Mouse (Mus musculus) limb, embryonic 10.5 days (tissue): ENCODE data around the gene Taar3. TPM values are rescaled to one million over a fixed set of nuclear protein-coding genes. Genes with fewer than 3 reads are reported as not detected.

Source experiments
- DNase-seq: peaks from one replicate; pipeline ENCODE4 v3.0.0-alpha.2; 2017; ENCODE audit warnings: low spot score
- H3K27ac ChIP-seq: fragments of 300-500 bp; sonication (generic); 2 replicates; pipeline ENCODE4 v1.5.1; 2016; ENCODE audit warnings: mild to moderate bottlenecking
- H3K27me3 ChIP-seq: fragments of 300-500 bp; sonication (generic); 2 replicates; pipeline ENCODE4 v1.6.1; 2016; ENCODE audit warnings: low read depth, mild to moderate bottlenecking; ENCODE audit not compliant: poor library complexity, severe bottlenecking
- H3K36me3 ChIP-seq: fragments of 300-500 bp; sonication (generic); 2 replicates; pipeline ENCODE4 v1.6.1; 2016; ENCODE audit warnings: mild to moderate bottlenecking, moderate library complexity
- H3K4me1 ChIP-seq: fragments of 300-500 bp; sonication (generic); 2 replicates; pipeline ENCODE4 v1.6.1; 2016
- H3K4me3 ChIP-seq: fragments of 300-500 bp; sonication (generic); 2 replicates; pipeline ENCODE4 v1.5.1; 2016; ENCODE audit warnings: mild to moderate bottlenecking, moderate library complexity
- H3K9me3 ChIP-seq: fragments of 300-500 bp; sonication (generic); replicated peaks from 2 replicates; pipeline ENCODE4 v1.6.1; 2016; ENCODE audit warnings: mild to moderate bottlenecking
- WGBS: fragments of 180-500 bp; shearing (Covaris S2); methylation state at CpG from one replicate; pipeline ENCODE4 v1.1.7; 2016; 5-methylcytosine and 5-hydroxymethylcytosine counted together
- polyA plus RNA-seq: library from polyadenylated mRNA; unstranded; fragments of >200 nt; fragmentation: Nextera tagmentation; extraction: Ambion mirVana; gene quantifications from 2 replicates; pipeline ENCODE4 v1.2.1, GENCODE M21; 2016

Gene Taar3
- not detected in 2 replicates for polyA plus RNA-seq

DNA sequence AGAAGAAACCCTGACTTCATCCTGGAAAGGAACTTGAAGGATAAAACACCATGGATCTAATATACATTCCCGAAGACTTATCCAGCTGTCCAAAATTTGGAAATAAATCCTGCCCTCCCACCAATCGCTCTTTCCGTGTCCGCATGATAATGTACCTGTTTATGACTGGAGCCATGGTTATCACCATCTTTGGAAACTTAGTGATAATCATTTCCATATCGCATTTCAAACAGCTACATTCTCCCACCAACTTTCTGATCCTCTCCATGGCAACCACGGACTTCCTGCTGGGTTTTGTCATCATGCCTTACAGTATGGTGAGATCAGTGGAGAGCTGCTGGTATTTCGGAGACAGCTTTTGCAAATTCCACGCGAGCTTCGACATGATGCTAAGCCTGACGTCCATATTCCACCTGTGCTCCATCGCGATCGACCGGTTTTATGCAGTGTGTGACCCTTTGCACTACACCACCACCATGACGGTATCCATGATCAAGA lies at the start of gene Taar3:
Taar3 (plus strand) TSS at position 51 of the 498 bp plus-strand sequence.
- Histone ChIP-seq H3K27me3 (no peaks in the 10 kb centered on the region), H3K4me1 (no peaks in the 10 kb centered on the region), H3K27ac (no peak within 1 kb of the TSS), H3K9me3 (no peaks in the 10 kb centered on the region), H3K36me3 (no peaks in the 10 kb centered on the region), H3K4me3 (no peak within 1 kb of the TSS)
- 90% methylated on average over 16 of the region's 16 CpGs for WGBS
- no peak for DNase-seq

DNA sequence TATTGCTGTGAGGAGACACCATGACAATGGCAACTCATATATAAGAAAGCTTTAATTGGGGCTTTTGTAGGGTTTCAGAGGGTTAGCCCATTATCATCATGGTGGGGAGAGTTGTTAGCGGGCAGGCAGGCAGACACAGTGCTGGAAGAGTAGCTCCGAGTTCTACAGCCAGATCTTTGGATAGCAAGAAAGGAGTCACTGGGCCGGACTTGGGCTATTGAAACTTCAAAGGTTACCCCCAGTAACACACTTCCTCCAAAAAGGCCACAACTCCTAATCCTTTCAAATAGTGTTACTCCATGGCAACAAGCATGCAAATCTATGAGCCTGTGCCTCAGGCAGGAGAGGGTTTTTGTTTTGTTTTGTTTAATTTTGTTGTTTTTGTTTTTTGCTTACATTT lies 48.2 kb upstream of the Taar3 start:
- Histone ChIP-seq H3K9me3 (no peaks in the 10 kb centered on the region), H3K4me1 (no peaks in the 10 kb centered on the region), H3K27me3 (no peaks in the 10 kb centered on the region), H3K4me3 (no peak overlapping the region), H3K36me3 (no peaks in the 10 kb centered on the region), H3K27ac (no peak overlapping the region)
- no peak for DNase-seq
- 86% methylated on average over 3 of the region's 3 CpGs for WGBS

DNA sequence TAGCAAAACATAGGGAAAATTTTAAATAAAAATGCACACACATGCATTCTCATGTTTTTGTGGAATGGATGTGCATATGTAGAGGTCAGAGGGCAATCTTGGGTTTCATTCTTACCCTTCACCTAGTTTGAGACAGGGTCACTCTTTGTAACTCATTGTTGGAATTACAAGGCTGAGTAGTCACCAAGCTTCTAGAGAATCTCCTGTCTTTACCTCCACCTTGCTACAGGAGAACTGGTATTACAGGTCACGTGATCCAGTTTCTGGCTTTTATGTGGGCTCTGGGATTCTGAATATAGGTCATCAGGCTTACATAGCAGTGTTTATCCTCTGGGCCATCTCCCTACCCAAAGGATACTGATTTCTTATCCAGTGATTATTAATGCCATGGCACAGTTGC lies 43.7 kb upstream of the Taar3 start:
- Histone ChIP-seq H3K27me3 (no peaks in the 10 kb centered on the region), H3K4me1 (no peaks in the 10 kb centered on the region), H3K9me3 (no peaks in the 10 kb centered on the region), H3K27ac (no peak overlapping the region), H3K36me3 (no peaks in the 10 kb centered on the region), H3K4me3 (no peak overlapping the region)
- WGBS = 94% methylated on average over 1 of the region's 1 CpGs
- DNase-seq = no peak

- no peak within 1 kb of the TSS for H3K4me3 ChIP-seq
- 87% methylated on average over 4 of the region's 4 CpGs for WGBS
- H3K36me3 ChIP-seq = no peaks in the 10 kb centered on the region
- H3K4me1 ChIP-seq = no peaks in the 10 kb centered on the region
- no peak for DNase-seq
- no peak within 1 kb of the TSS for H3K27ac ChIP-seq
- H3K27me3 ChIP-seq = no peaks in the 10 kb centered on the region
- no peaks in the 10 kb centered on the region for H3K9me3 ChIP-seq
Measured at GRCm38 (mm10) chr10:23920056-23920455, 29.3 kb upstream of the Taar3 start, which contains the start of gene Taar1. Gene Taar1, plus strand, starts transcription at chr10:23920356.

DNA sequence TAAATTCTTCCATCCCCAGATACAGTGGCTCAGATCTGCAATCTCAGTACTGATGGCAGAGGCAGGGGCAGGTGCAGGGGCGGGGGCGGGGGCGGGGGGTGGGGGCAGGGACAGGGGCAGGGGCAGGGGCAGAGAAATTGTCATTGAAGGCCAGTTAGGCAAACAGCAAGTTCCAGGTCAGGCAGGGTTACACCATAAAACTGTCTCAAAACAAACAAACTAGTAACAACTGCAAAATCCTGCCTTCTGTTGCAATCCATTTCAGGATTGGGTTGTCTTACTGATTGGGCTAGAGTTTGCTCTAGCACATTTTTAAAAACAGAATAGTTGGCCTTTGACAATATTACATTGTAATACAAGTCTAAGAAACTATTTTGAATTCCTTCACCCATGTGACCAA lies 26.9 kb upstream of the Taar3 start:
- H3K4me3 ChIP-seq = no peak overlapping the region
- no peaks in the 10 kb centered on the region for H3K27me3 ChIP-seq
- H3K36me3 ChIP-seq = no peaks in the 10 kb centered on the region
- DNase-seq = no peak
- H3K4me1 ChIP-seq = no peaks in the 10 kb centered on the region
- 62% methylated on average over 3 of the region's 3 CpGs for WGBS
- H3K27ac ChIP-seq = no peak overlapping the region
- H3K9me3 ChIP-seq = no peaks in the 10 kb centered on the region

- Histone ChIP-seq H3K27me3 (no peaks in the 10 kb centered on the region), H3K4me3 (no peak overlapping the region), H3K27ac (no peak overlapping the region), H3K36me3 (no peaks in the 10 kb centered on the region), H3K9me3 (no peaks in the 10 kb centered on the region), H3K4me1 (no peaks in the 10 kb centered on the region)
- DNase-seq = no peak
- WGBS = 89% methylated on average over 2 of the region's 2 CpGs
Measured at GRCm38 (mm10) chr10:23923941-23924340, 25.4 kb upstream of the Taar3 start.

DNA sequence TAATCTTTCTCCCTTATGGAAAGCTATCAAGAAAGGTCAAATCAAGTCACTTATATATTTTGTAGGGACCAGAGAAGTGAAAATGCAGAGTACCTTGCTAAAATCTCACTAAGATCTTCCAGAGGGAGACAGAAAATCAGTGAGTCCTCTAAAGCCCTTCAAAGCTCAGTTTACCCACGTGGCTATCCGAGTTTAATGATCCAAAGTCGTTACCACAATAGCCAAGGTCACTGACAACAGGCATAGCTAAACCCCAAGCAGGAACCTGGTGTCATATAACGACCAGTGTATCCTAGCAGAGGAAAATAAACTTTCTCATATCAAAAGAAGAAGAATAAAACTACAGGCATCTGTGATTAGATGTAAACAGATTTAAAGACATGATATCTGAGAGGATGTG lies 11.7 kb upstream of the Taar3 start:
- 36% methylated on average over 4 of the region's 4 CpGs for WGBS
- Histone ChIP-seq H3K4me3 (no peak overlapping the region), H3K4me1 (no peaks in the 10 kb centered on the region), H3K9me3 (no peaks in the 10 kb centered on the region), H3K27ac (no peak overlapping the region), H3K27me3 (no peaks in the 10 kb centered on the region), H3K36me3 (no peaks in the 10 kb centered on the region)
- DNase-seq = no peak

GRCm38 (mm10) chr10:23938312-23938711 lies 11.0 kb upstream of the Taar3 start, which contains the start of gene Taar2:
Gene Taar2, plus strand, starts transcription at chr10:23938572.
- H3K4me3 ChIP-seq = no peak within 1 kb of the TSS
- H3K4me1 ChIP-seq = no peaks in the 10 kb centered on the region
- WGBS = 68% methylated on average over 6 of the region's 6 CpGs
- H3K36me3 ChIP-seq = no peaks in the 10 kb centered on the region
- H3K9me3 ChIP-seq = no peaks in the 10 kb centered on the region
- no peak within 1 kb of the TSS for H3K27ac ChIP-seq
- no peaks in the 10 kb centered on the region for H3K27me3 ChIP-seq
- DNase-seq = no peak

DNA sequence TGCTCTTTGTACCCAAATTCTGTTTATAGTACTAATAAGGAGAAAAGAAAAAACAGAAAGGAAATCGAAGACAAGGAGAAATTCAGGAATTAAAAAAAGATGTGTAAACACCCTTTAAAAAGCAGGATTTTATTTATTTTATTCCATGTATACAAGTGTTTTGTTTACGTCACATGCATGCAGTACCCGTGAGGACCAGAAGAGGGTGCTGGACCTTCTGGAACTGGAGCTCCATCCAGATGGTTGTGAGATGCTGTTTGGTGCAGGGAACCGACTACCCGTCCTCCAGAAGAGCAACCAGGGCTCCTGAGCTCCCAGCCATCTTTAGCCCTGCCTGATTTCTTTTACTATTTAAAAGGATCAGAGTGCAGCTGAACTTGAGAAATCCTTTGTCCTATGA lies 6.9 kb upstream of the Taar3 start:
- DNase-seq = no peak
- Histone ChIP-seq H3K9me3 (no peaks in the 10 kb centered on the region), H3K27ac (no peak overlapping the region), H3K4me1 (no peaks in the 10 kb centered on the region), H3K27me3 (no peaks in the 10 kb centered on the region), H3K36me3 (no peaks in the 10 kb centered on the region), H3K4me3 (no peak overlapping the region)
- WGBS = 83% methylated on average over 5 of the region's 5 CpGs

DNA sequence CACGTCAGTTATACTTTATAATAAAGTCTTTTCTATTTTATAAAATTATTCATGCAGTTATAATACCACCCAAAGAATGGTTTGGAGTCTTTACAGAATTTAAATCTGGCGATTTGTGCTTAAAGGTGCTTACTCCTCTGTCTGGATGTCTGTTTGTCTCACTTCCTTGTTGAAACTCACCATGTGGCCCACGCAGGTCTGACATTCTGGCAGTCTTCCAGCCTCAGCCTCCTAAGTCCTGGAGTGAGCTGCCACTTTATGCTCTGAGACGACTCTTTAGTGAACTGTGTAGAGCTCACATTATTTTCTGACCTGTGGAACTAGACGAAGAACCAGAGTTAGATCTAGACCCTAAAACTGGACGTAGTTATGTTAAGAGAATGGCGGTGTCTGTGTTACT lies 1.3 kb upstream of the Taar3 start:
- Histone ChIP-seq H3K9me3 (no peaks in the 10 kb centered on the region), H3K4me1 (no peaks in the 10 kb centered on the region), H3K27me3 (no peaks in the 10 kb centered on the region), H3K27ac (no peak overlapping the region), H3K36me3 (no peaks in the 10 kb centered on the region), H3K4me3 (no peak overlapping the region)
- WGBS = 81% methylated on average over 7 of the region's 7 CpGs
- DNase-seq = no peak

DNA sequence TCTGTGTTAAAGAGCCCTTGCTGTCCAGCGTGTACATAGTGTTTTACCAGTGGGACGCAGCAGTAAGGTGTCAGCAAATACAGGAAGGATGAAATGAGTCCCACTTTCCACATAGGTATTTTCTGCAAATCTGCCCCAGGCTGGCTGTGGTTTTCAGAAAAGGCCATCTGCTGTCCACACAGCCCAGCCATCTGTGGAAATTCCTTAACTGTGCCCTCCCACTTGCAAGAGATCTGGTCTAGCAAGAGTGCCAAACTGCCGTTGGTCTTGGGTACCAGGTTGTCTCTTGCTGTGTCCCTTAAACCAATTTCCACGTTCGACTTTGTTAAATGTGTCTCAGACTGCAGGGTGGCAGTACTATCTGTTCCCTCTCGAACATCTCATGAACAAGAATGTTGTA lies 2.4 kb downstream of the Taar3 start:
- WGBS = 87% methylated on average over 6 of the region's 6 CpGs
- Histone ChIP-seq H3K27me3 (no peaks in the 10 kb centered on the region), H3K36me3 (no peaks in the 10 kb centered on the region), H3K4me3 (no peak overlapping the region), H3K27ac (no peak overlapping the region), H3K4me1 (no peaks in the 10 kb centered on the region), H3K9me3 (no peaks in the 10 kb centered on the region)
- DNase-seq = no peak

DNA sequence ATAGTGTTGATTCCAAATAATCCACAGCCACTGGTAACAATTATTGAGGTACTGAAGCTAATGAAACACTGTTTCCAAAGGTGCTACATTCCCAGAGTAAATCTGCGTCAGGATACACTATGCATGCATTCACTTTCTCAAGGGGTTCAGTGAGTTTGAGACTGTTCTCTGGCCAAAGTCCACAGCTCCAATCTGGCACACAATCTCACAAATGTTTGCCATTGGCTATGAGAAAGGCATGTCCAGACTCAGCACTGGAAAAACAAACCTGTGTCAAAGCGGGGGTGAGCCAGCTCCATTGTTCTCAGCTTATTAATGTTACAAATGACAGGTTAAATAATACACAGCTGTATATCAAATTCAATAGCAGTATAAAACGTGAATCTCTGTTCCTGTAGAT lies 9.7 kb downstream of the Taar3 start:
- no peaks in the 10 kb centered on the region for H3K4me1 ChIP-seq
- H3K27me3 ChIP-seq = no peaks in the 10 kb centered on the region
- no peak overlapping the region for H3K27ac ChIP-seq
- no peaks in the 10 kb centered on the region for H3K36me3 ChIP-seq
- H3K4me3 ChIP-seq = no peak overlapping the region
- 73% methylated on average over 3 of the region's 3 CpGs for WGBS
- no peak for DNase-seq
- H3K9me3 ChIP-seq = no peaks in the 10 kb centered on the region

DNA sequence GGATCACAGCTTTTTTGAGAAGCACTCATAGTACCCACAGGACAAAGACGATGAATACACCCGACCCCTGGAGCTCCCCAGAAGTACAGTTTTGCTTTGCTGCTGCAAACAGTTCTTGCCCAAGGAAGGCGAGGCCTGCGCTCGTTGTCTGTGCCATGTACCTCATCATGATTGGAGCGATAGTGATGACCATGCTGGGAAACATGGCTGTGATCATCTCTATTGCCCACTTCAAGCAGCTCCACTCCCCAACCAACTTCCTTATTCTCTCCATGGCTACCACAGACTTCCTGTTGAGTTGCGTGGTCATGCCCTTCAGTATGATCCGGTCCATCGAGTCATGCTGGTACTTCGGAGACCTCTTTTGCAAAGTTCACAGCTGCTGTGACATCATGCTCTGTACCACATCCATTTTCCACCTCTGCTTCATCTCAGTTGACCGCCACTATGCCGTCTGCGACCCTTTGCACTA lies 11.1 kb downstream of the Taar3 start, which contains the start of gene Taar4:
Taar4 (plus strand) TSS at position 51 of the 472 bp plus-strand sequence.
- Histone ChIP-seq H3K27ac (no peak within 1 kb of the TSS), H3K27me3 (no peaks in the 10 kb centered on the region), H3K36me3 (no peaks in the 10 kb centered on the region), H3K4me1 (no peaks in the 10 kb centered on the region), H3K4me3 (no peak within 1 kb of the TSS), H3K9me3 (no peaks in the 10 kb centered on the region)
- WGBS = 93% methylated on average over 13 of the region's 13 CpGs
- no peak for DNase-seq

DNA sequence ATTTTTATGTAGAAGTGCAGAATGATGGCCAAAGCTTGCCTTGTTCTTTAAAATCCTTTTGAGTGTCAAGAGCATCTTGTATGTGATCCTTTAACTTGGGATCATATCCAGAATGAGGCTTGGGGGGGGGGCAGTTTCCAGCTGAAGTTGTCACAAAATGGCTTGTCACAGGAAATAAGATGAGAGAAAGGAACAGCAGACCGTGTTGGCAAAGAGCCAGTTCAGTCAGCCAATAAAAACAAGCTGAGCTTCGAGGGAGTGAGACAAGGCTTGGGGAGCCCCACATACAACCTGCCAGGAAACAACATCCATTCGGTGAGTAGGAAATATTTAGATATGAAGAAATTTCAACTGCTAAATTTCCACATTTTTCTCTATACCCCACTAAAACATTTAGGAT lies 14.1 kb downstream of the Taar3 start:
- Histone ChIP-seq H3K36me3 (no peaks in the 10 kb centered on the region), H3K4me1 (no peaks in the 10 kb centered on the region), H3K27me3 (no peaks in the 10 kb centered on the region), H3K4me3 (no peak overlapping the region), H3K27ac (no peak overlapping the region), H3K9me3 (no peaks in the 10 kb centered on the region)
- WGBS = 76% methylated on average over 3 of the region's 3 CpGs
- DNase-seq = no peak
